ENCODE assay signal across 8 mouse cellular contexts in the genomic region with DNA sequence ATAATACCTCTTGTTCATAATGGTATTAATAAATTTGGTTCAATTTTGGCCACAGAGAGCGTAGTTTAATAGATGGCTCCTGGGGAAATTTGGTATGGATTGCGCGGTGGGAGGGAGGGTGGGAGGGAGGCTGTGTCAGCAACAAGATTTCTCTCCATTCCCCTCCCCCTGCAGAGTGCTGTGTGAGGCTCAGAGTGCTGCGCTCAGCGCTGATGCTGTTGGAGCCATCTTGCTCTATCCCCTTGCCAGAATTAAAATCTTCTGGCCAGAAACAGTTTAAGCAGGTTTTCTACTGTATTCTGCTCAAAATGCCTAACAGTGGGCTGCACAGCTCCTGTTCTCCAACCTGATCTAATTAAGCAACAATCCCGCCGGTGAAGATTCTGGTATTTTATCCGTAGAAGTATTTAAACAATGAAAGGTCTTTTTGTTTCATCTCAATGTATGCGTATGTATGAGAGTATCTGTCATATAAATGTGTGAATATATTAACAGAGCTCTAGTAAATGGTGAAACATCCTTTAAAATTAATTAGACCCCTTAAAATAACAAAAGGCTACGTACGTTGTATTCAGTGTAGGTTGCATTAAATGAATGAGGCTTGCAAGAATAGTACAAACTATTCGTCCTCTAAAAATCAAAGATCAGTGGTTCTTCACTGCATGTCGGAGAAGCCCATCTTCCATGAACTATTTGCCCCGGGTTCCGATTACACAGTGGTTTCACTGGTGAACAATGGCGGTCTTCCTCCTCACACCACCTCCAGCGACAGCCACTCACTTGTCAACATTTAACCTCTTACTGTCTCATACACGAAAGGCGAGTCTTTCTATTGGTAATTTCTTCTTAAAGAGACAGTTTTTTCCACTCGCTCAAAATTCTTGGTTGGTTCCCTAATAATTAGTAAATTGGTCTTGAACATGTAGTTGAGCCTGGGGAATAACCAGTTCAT. TPM values are rescaled to one million over a fixed set of nuclear protein-coding genes. Genes with fewer than 3 reads are reported as not detected.
DNase-seq lines count a peak whose midpoint lies in the region; ATAC-seq lines count a peak whose summit lies in the region.

No protein-coding gene starts in this region.

- WGBS in heart, embryonic 15.5 days = 18% methylated on average over 20 of the region's 20 CpGs
- WGBS in embryonic facial prominence, embryonic 15.5 days = 7% methylated on average over 20 of the region's 20 CpGs
- 1% methylated on average over 20 of the region's 20 CpGs for WGBS in neural tube, embryonic 15.5 days

- H3K4me1 ChIP-seq in heart, embryonic 15.5 days (replicated peaks) = peaks cover 28% of the 10 kb centered on the region
- H3K4me1 ChIP-seq in embryonic facial prominence, embryonic 15.5 days = peaks cover 29% of the 10 kb centered on the region
- H3K4me1 ChIP-seq in neural tube, embryonic 15.5 days = peaks cover 35% of the 10 kb centered on the region

- peak overlapping the region; percentile 49 for H3K4me3 ChIP-seq in heart, embryonic 15.5 days
- H3K4me3 ChIP-seq in embryonic facial prominence, embryonic 15.5 days (replicated peaks) = peak overlapping the region; percentile 46
- H3K4me3 ChIP-seq in neural tube, embryonic 15.5 days (replicated peaks) = peak overlapping the region; percentile 57

- H3K27ac ChIP-seq in heart, embryonic 15.5 days = peak overlapping the region; percentile 78; the same call in 1 of the 2 replicates
- peak overlapping the region; percentile 86 for H3K27ac ChIP-seq in embryonic facial prominence, embryonic 15.5 days (replicated peaks)
- H3K27ac ChIP-seq in neural tube, embryonic 15.5 days (replicated peaks) = peak overlapping the region; percentile 98

- no peak for DNase-seq in heart, postnatal 4 days
- DNase-seq in ZHBTc4 (ENCODE audit: low read depth, low spot score) = peak; percentile 41
- DNase-seq in left cerebral cortex, postnatal 14 days (ENCODE audit: low spot score in 2 of 2) = peak; percentile 74 to 89
- no peak for DNase-seq in natural killer cell, adult 2 months (ENCODE audit: low spot score in 2 of 2)

- H3K9ac ChIP-seq in heart, embryonic 15.5 days = peak overlapping the region; percentile 47
- H3K9ac ChIP-seq in embryonic facial prominence, embryonic 15.5 days = peak overlapping the region; percentile 42; the same call in 1 of the 2 replicates
- peak overlapping the region; percentile 89 for H3K9ac ChIP-seq in neural tube, embryonic 15.5 days (replicated peaks)

- peak overlapping the region; percentile 77 for H3K4me2 ChIP-seq in heart, embryonic 15.5 days
- peak overlapping the region; percentile 65 for H3K4me2 ChIP-seq in embryonic facial prominence, embryonic 15.5 days (replicated peaks)
- H3K4me2 ChIP-seq in neural tube, embryonic 15.5 days = peak overlapping the region; percentile 63

- intact Hi-C loops in left cerebral cortex, postnatal 14 days (cut with DNase I) = no loop called here

- peaks cover 23% of the 10 kb centered on the region for H3K27me3 ChIP-seq in heart, embryonic 15.5 days
- H3K27me3 ChIP-seq in embryonic facial prominence, embryonic 15.5 days = peaks cover 8% of the 10 kb centered on the region
- H3K27me3 ChIP-seq in neural tube, embryonic 15.5 days (replicated peaks) = no peaks in the 10 kb centered on the region

- H3K36me3 ChIP-seq in heart, embryonic 15.5 days = no peaks in the 10 kb centered on the region
- no peaks in the 10 kb centered on the region for H3K36me3 ChIP-seq in embryonic facial prominence, embryonic 15.5 days
- H3K36me3 ChIP-seq in neural tube, embryonic 15.5 days = no peaks in the 10 kb centered on the region

- no peaks in the 10 kb centered on the region for H3K9me3 ChIP-seq in heart, embryonic 15.5 days (replicated peaks)
- no peaks in the 10 kb centered on the region for H3K9me3 ChIP-seq in embryonic facial prominence, embryonic 15.5 days (replicated peaks)
- H3K9me3 ChIP-seq in neural tube, embryonic 15.5 days (replicated peaks) = no peaks in the 10 kb centered on the region

- no peak; the same call in 1 of the 2 replicates for ATAC-seq in heart, embryonic 15.5 days (replicated peaks; ENCODE audit: insufficient number of reproducible peaks, insufficient read depth, low FRiP score, low read depth)
- ATAC-seq in embryonic facial prominence, embryonic 15.5 days (ENCODE audit: insufficient number of reproducible peaks, low FRiP score, low TSS enrichment, low read depth) = no peak
- peak; percentile 62 for ATAC-seq in neural tube, embryonic 15.5 days (ENCODE audit: low FRiP score)
- ATAC-seq in inflammation-experienced regulatory T-cells, adult 6 months = no peak

RNA-seq across cellular contexts. Expression of a gene that starts 1.0 kb away (rescaled TPM):
- polyA plus RNA-seq in heart, embryonic 15.5 days (2015; fragmentation: Nextera tagmentation; extraction: Ambion mirVana) = 18.0 and 18.3 TPM in 2 replicates
- total RNA-seq in heart, postnatal 4 days (2021) = 10 to 100 TPM; 21.8 to 22.6 TPM
- polyA plus RNA-seq in embryonic facial prominence, embryonic 15.5 days (2015; fragmentation: Nextera tagmentation; extraction: Ambion mirVana) = 43.6 and 55.8 TPM in 2 replicates
- total RNA-seq in left cerebral cortex, postnatal 14 days (2021) = 100 to 1,000 TPM; 119 to 135 TPM
- 184 and 262 TPM in 2 replicates for polyA plus RNA-seq in neural tube, embryonic 15.5 days (2015; fragmentation: Nextera tagmentation; extraction: Ambion mirVana)
- 1 to 10 TPM; 2.9 to 5.2 (median 4.3) TPM for polyA plus RNA-seq in inflammation-experienced regulatory T-cells, adult 6 months (2017; shearing (Covaris generic))

RNA-seq across cellular contexts. Expression of a gene that starts 4.7 kb away (rescaled TPM):
- 30.4 and 34.7 TPM in 2 replicates for polyA plus RNA-seq in heart, embryonic 15.5 days (2015; fragmentation: Nextera tagmentation; extraction: Ambion mirVana)
- 10 to 100 TPM; 46.8 to 50.0 TPM for total RNA-seq in heart, postnatal 4 days (2021)
- polyA plus RNA-seq in embryonic facial prominence, embryonic 15.5 days (2015; fragmentation: Nextera tagmentation; extraction: Ambion mirVana) = 37.0 and 38.3 TPM in 2 replicates
- 10 to 100 TPM; 57.2 to 62.3 TPM for total RNA-seq in left cerebral cortex, postnatal 14 days (2021)
- polyA plus RNA-seq in neural tube, embryonic 15.5 days (2015; fragmentation: Nextera tagmentation; extraction: Ambion mirVana) = 66.5 and 86.3 TPM in 2 replicates
- 1 to 10 TPM; 3.1 to 5.0 (median 4.2) TPM for polyA plus RNA-seq in inflammation-experienced regulatory T-cells, adult 6 months (2017; shearing (Covaris generic))

RNA-seq across cellular contexts. Expression of a gene that starts 4.7 kb away (rescaled TPM):
- polyA plus RNA-seq in heart, embryonic 15.5 days (2015; fragmentation: Nextera tagmentation; extraction: Ambion mirVana) = 0.27 and 0.57 TPM in 2 replicates
- under 1 TPM in 1 of 2 experiments, not detected in 1; 0.10 TPM for total RNA-seq in heart, postnatal 4 days (2021)
- 0.42 and 0.59 TPM in 2 replicates for polyA plus RNA-seq in embryonic facial prominence, embryonic 15.5 days (2015; fragmentation: Nextera tagmentation; extraction: Ambion mirVana)
- total RNA-seq in left cerebral cortex, postnatal 14 days (2021) = 1 to 10 TPM; 3.9 to 4.3 TPM
- 1.1 TPM in 2 replicates for polyA plus RNA-seq in neural tube, embryonic 15.5 days (2015; fragmentation: Nextera tagmentation; extraction: Ambion mirVana)
- polyA plus RNA-seq in inflammation-experienced regulatory T-cells, adult 6 months (2017; shearing (Covaris generic)) = under 1 TPM in 2 of 3 experiments, not detected in 1; 0.14 to 0.40 TPM

RNA-seq across cellular contexts. Expression of a gene that starts 11.0 kb away (rescaled TPM):
- polyA plus RNA-seq in heart, embryonic 15.5 days (2015; fragmentation: Nextera tagmentation; extraction: Ambion mirVana) = 170 and 210 TPM in 2 replicates
- 100 to 1,000 TPM; 161 to 165 TPM for total RNA-seq in heart, postnatal 4 days (2021)
- polyA plus RNA-seq in embryonic facial prominence, embryonic 15.5 days (2015; fragmentation: Nextera tagmentation; extraction: Ambion mirVana) = 243 and 249 TPM in 2 replicates
- total RNA-seq in left cerebral cortex, postnatal 14 days (2021) = 100 to 1,000 TPM; 493 to 512 TPM
- polyA plus RNA-seq in neural tube, embryonic 15.5 days (2015; fragmentation: Nextera tagmentation; extraction: Ambion mirVana) = 559 and 636 TPM in 2 replicates
- polyA plus RNA-seq in inflammation-experienced regulatory T-cells, adult 6 months (2017; shearing (Covaris generic)) = 10 to 100 TPM; 12.8 to 24.5 (median 15.7) TPM

RNA-seq across cellular contexts. Expression of a gene that starts 28.1 kb away (rescaled TPM):
- polyA plus RNA-seq in heart, embryonic 15.5 days (2015; fragmentation: Nextera tagmentation; extraction: Ambion mirVana) = 26.9 and 34.6 TPM in 2 replicates
- total RNA-seq in heart, postnatal 4 days (2021) = 10 to 100 TPM; 21.3 TPM
- 23.3 and 24.1 TPM in 2 replicates for polyA plus RNA-seq in embryonic facial prominence, embryonic 15.5 days (2015; fragmentation: Nextera tagmentation; extraction: Ambion mirVana)
- total RNA-seq in left cerebral cortex, postnatal 14 days (2021) = 10 to 100 TPM; 21.8 to 22.0 TPM
- polyA plus RNA-seq in neural tube, embryonic 15.5 days (2015; fragmentation: Nextera tagmentation; extraction: Ambion mirVana) = 22.2 and 22.5 TPM in 2 replicates
- 10 to 100 TPM; 18.8 to 24.0 (median 20.3) TPM for polyA plus RNA-seq in inflammation-experienced regulatory T-cells, adult 6 months (2017; shearing (Covaris generic))

Comparison
In these comparisons a context has a peak if more than half of its experiments do, and no peak if none do; other contexts are left out.
1. DNase-seq: peak in ZHBTc4 (single experiment) and left cerebral cortex, postnatal 14 days (2 of 2); none in heart, postnatal 4 days (single experiment) and natural killer cell, adult 2 months (0 of 2).
2. Peak in every context shown above with its lines, with median percentiles within 50 percentile points of each other: H3K27ac ChIP-seq, H3K4me2 ChIP-seq, H3K4me3 ChIP-seq and H3K9ac ChIP-seq.